Mouse (Mus musculus): ENCODE data around the gene Grwd1. TPM values are rescaled to one million over a fixed set of nuclear protein-coding genes. Genes with fewer than 3 reads are reported as not detected.

Gene Grwd1
- polyA plus RNA-seq, 1 experiment, result 110 TPM

DNA sequence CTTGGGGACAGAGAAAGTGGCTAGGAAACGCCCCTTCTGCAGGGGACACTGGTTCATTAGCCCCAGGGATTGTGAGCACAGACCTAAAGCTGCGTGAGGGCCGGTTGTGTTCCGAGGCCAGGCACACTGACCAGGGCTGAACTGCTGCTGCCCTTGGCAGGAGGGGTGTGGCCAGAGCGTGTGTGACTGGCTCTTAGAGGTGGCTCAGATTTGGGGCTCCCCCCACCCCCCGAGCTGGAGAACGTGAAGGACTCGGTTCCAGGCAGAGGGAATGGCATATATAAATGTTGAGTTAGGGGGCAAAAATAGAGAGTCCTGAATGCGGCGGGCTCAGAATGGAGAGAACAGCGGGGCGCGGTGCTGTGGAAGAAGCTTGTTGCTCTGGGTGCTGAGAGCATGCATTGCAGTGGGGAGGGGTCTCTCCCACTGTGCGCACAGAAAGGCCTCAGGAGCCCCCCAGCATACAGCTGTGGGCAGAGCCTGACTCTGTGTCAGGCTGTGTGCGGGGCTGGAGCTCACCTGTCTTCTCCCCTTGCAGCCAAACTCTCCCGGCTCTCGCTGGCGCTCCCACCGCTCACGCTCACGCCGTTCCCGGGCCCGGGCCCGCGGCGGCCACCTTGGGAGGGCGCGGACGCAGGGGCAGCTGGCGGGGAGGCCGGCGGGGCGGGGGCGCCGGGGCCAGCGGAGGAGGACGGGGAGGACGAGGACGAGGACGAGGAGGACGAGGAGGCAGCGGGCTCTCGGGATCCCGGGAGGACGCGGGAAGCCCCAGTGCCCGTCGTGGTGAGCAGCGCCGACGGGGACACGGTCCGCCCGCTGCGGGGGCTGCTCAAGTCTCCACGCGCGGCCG is 32.9 kb downstream of the Grwd1 start:
- Histone ChIP-seq H3K79me2 (ENCODE audit: control insufficient read depth, insufficient read depth) (no peaks in the 10 kb centered on the region), H3K36me3 (ENCODE audit: control insufficient read depth, insufficient read depth) (no peaks in the 10 kb centered on the region), H3ac (ENCODE audit: control insufficient read depth, insufficient read length, low read depth) (no peak overlapping the region), H3K4me3 (ENCODE audit: insufficient read depth, poor library complexity, severe bottlenecking) (no peak overlapping the region), H3K27me3 (ENCODE audit: control insufficient read depth, insufficient read depth, insufficient read length) (peaks cover 31% of the 10 kb centered on the region), H3K79me3 (ENCODE audit: low read depth) (no peaks in the 10 kb centered on the region)
- TF ChIP-seq MAX (IDR thresholded peaks at IDR 0.05) (no peak), USF1 (IDR thresholded peaks at IDR 0.05; ENCODE audit: low read depth) (no peak), FOSL1 (IDR thresholded peaks at IDR 0.05; ENCODE audit: insufficient read depth, low read length, poor library complexity, severe bottlenecking) (no peak), CTCF (IDR thresholded peaks at IDR 0.05; ENCODE audit: control insufficient read depth, insufficient read depth, insufficient read length) (no peak), CEBPB (IDR thresholded peaks at IDR 0.05; ENCODE audit: low read depth) (no peak), MYOD1 (IDR thresholded peaks at IDR 0.05; ENCODE audit: control insufficient read depth, insufficient read length, low read depth) (no peak), MYOG (IDR thresholded peaks at IDR 0.05; ENCODE audit: control insufficient read depth, extremely low read depth, insufficient read length) (no peak)

DNA sequence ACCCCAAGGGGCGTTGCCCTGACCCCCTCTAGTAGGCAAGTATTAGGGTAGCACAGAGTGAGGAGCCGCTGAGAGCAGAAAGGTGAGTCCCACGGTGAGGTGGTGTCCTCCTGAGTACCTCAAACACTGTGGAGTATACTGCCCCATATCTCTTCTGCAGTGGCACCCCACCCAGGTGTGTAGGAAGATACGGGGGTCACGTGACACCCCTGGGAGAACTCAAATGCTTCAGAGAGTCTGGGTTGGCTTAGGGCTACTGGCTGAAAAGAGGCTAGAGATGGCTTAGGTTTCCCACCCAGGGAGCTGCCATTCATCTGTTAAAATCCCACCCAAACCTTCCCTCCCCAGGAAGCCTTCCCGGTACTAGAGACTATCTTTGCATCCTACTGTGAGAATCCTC is 33.8 kb downstream of the Grwd1 start:
- no peak for TF ChIP-seq FOSL1 (IDR thresholded peaks at IDR 0.05; ENCODE audit: insufficient read depth, low read length, poor library complexity, severe bottlenecking)
- TF ChIP-seq CTCF (IDR thresholded peaks at IDR 0.05; ENCODE audit: control insufficient read depth, insufficient read depth, insufficient read length), result no peak
- no peak for TF ChIP-seq MYOG (IDR thresholded peaks at IDR 0.05; ENCODE audit: control insufficient read depth, extremely low read depth, insufficient read length)
- TF ChIP-seq MYOD1 (IDR thresholded peaks at IDR 0.05; ENCODE audit: control insufficient read depth, insufficient read length, low read depth), result no peak
- no peak for TF ChIP-seq CEBPB (IDR thresholded peaks at IDR 0.05; ENCODE audit: low read depth)
- TF ChIP-seq USF1 (IDR thresholded peaks at IDR 0.05; ENCODE audit: low read depth), result no peak
- no peak for TF ChIP-seq MAX (IDR thresholded peaks at IDR 0.05)
- no peaks in the 10 kb centered on the region for H3K79me3 ChIP-seq (ENCODE audit: low read depth)
- no peaks in the 10 kb centered on the region for H3K79me2 ChIP-seq (ENCODE audit: control insufficient read depth, insufficient read depth)
- H3K27me3 ChIP-seq (ENCODE audit: control insufficient read depth, insufficient read depth, insufficient read length), result peaks cover 40% of the 10 kb centered on the region
- no peaks in the 10 kb centered on the region for H3K36me3 ChIP-seq (ENCODE audit: control insufficient read depth, insufficient read depth)
- no peak overlapping the region for H3ac ChIP-seq (ENCODE audit: control insufficient read depth, insufficient read length, low read depth)
- H3K4me3 ChIP-seq (ENCODE audit: insufficient read depth, poor library complexity, severe bottlenecking), result no peak overlapping the region

GRCm38 (mm10) chr7:45794971-45795370 is 35.8 kb downstream of the Grwd1 start:
- no peak overlapping the region for H3ac ChIP-seq (ENCODE audit: control insufficient read depth, insufficient read length, low read depth)
- H3K36me3 ChIP-seq (ENCODE audit: control insufficient read depth, insufficient read depth), result no peaks in the 10 kb centered on the region
- H3K79me2 ChIP-seq (ENCODE audit: control insufficient read depth, insufficient read depth), result no peaks in the 10 kb centered on the region
- H3K27me3 ChIP-seq (ENCODE audit: control insufficient read depth, insufficient read depth, insufficient read length), result peaks cover 48% of the 10 kb centered on the region
- H3K79me3 ChIP-seq (ENCODE audit: low read depth), result no peaks in the 10 kb centered on the region
- H3K4me3 ChIP-seq (ENCODE audit: insufficient read depth, poor library complexity, severe bottlenecking), result no peak overlapping the region
- TF ChIP-seq FOSL1 (IDR thresholded peaks at IDR 0.05; ENCODE audit: insufficient read depth, low read length, poor library complexity, severe bottlenecking), result no peak
- TF ChIP-seq MYOG (IDR thresholded peaks at IDR 0.05; ENCODE audit: control insufficient read depth, extremely low read depth, insufficient read length), result no peak
- TF ChIP-seq MYOD1 (IDR thresholded peaks at IDR 0.05; ENCODE audit: control insufficient read depth, insufficient read length, low read depth), result no peak
- no peak for TF ChIP-seq CTCF (IDR thresholded peaks at IDR 0.05; ENCODE audit: control insufficient read depth, insufficient read depth, insufficient read length)
- TF ChIP-seq MAX (IDR thresholded peaks at IDR 0.05), result no peak
- no peak for TF ChIP-seq USF1 (IDR thresholded peaks at IDR 0.05; ENCODE audit: low read depth)

DNA sequence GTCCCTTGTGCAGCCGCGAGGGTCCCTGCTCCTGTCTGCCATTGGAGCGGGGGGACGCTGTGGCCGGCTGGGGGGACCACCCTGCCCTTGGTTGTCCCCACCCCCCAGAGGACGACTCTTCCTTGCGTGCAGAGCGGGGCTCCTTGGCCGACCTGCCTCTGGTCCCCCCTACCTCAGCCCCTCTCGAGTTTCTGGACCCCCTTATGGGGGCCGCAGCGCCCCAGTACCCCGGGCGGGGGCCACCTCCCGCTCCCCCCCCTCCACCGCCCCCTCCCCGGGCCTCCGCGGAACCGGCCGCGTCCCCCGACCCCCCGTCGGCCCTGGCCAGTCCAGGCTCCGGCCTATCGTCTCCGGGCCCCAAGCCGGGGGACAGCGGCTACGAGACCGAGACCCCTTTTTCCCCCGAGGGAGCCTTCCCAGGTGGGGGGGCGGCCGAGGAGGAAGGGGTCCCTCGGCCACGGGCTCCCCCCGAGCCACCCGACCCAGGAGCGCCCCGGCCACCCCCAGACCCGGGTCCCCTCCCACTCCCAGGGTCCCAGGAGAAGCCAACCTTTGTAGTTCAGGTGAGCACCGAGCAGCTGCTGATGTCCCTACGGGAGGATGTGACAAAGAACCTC is 36.7 kb downstream of the Grwd1 start:
- TF ChIP-seq MYOD1 (IDR thresholded peaks at IDR 0.05; ENCODE audit: control insufficient read depth, insufficient read length, low read depth) (no peak), CTCF (IDR thresholded peaks at IDR 0.05; ENCODE audit: control insufficient read depth, insufficient read depth, insufficient read length) (no peak), CEBPB (IDR thresholded peaks at IDR 0.05; ENCODE audit: low read depth) (no peak), FOSL1 (IDR thresholded peaks at IDR 0.05; ENCODE audit: insufficient read depth, low read length, poor library complexity, severe bottlenecking) (no peak)
- peaks cover 52% of the 10 kb centered on the region for H3K27me3 ChIP-seq (ENCODE audit: control insufficient read depth, insufficient read depth, insufficient read length)
- H3K4me3 ChIP-seq (ENCODE audit: insufficient read depth, poor library complexity, severe bottlenecking), result no peak overlapping the region
- no peaks in the 10 kb centered on the region for H3K79me3 ChIP-seq (ENCODE audit: low read depth)
- no peaks in the 10 kb centered on the region for H3K79me2 ChIP-seq (ENCODE audit: control insufficient read depth, insufficient read depth)
- no peaks in the 10 kb centered on the region for H3K36me3 ChIP-seq (ENCODE audit: control insufficient read depth, insufficient read depth)
- H3ac ChIP-seq (ENCODE audit: control insufficient read depth, insufficient read length, low read depth), result no peak overlapping the region

GRCm38 (mm10) chr7:45793240-45793639 is 37.5 kb downstream of the Grwd1 start:
- H3K4me3 ChIP-seq (ENCODE audit: insufficient read depth, poor library complexity, severe bottlenecking), result no peak overlapping the region
- H3K79me3 ChIP-seq (ENCODE audit: low read depth), result no peaks in the 10 kb centered on the region
- no peaks in the 10 kb centered on the region for H3K79me2 ChIP-seq (ENCODE audit: control insufficient read depth, insufficient read depth)
- no peaks in the 10 kb centered on the region for H3K36me3 ChIP-seq (ENCODE audit: control insufficient read depth, insufficient read depth)
- no peak overlapping the region for H3ac ChIP-seq (ENCODE audit: control insufficient read depth, insufficient read length, low read depth)
- no peak for TF ChIP-seq USF1 (IDR thresholded peaks at IDR 0.05; ENCODE audit: low read depth)
- no peak for TF ChIP-seq MYOD1 (IDR thresholded peaks at IDR 0.05; ENCODE audit: control insufficient read depth, insufficient read length, low read depth)
- no peak for TF ChIP-seq MYOG (IDR thresholded peaks at IDR 0.05; ENCODE audit: control insufficient read depth, extremely low read depth, insufficient read length)
- no peak for TF ChIP-seq FOSL1 (IDR thresholded peaks at IDR 0.05; ENCODE audit: insufficient read depth, low read length, poor library complexity, severe bottlenecking)
- no peak for TF ChIP-seq CTCF (IDR thresholded peaks at IDR 0.05; ENCODE audit: control insufficient read depth, insufficient read depth, insufficient read length)
- TF ChIP-seq CEBPB (IDR thresholded peaks at IDR 0.05; ENCODE audit: low read depth), result no peak
- TF ChIP-seq MAX (IDR thresholded peaks at IDR 0.05), result no peak
- H3K27me3 ChIP-seq (ENCODE audit: control insufficient read depth, insufficient read depth, insufficient read length), result peaks cover 49% of the 10 kb centered on the region
